Mouse (Mus musculus) stomach, postnatal 0 days (tissue): ENCODE results near the gene Scn5a. TPM values are rescaled to one million over a fixed set of nuclear protein-coding genes. Genes with fewer than 3 reads are reported as not detected.

Experiments used
- ATAC-seq: fragments of 200-750 bp; cut with Nextera tagmentation; 2 replicates; pipeline ENCODE4 v1.8.0; 2017; ENCODE audit not compliant: low FRiP score, low TSS enrichment
- DNase-seq: peaks from one replicate; pipeline ENCODE4 v3.0.0-alpha.2; 2016; ENCODE audit warnings: low spot score
- H3K27ac ChIP-seq: fragments of 300-500 bp; sonication (generic); replicated peaks from 2 replicates; pipeline ENCODE4 v1.5.1; 2014; ENCODE audit warnings: mild to moderate bottlenecking, control low read depth
- H3K27me3 ChIP-seq: fragments of 300-500 bp; sonication (generic); 2 replicates; pipeline ENCODE4 v1.6.1; 2014; ENCODE audit warnings: low read length; ENCODE audit not compliant: control insufficient read depth, insufficient read depth
- H3K36me3 ChIP-seq: fragments of 300-500 bp; sonication (generic); 2 replicates; pipeline ENCODE4 v1.6.1; 2014; ENCODE audit warnings: low read length, mixed read lengths; ENCODE audit not compliant: control insufficient read depth, insufficient read depth
- H3K4me1 ChIP-seq: fragments of 300-500 bp; sonication (generic); replicated peaks from 2 replicates; pipeline ENCODE4 v1.6.1; 2014; ENCODE audit warnings: antibody characterized with exemption; ENCODE audit not compliant: control insufficient read depth, insufficient read depth
- H3K4me2 ChIP-seq: fragments of 300-500 bp; sonication (generic); replicated peaks from 2 replicates; pipeline ENCODE4 v1.6.1; 2014; ENCODE audit warnings: low read depth, mild to moderate bottlenecking, control low read depth, moderate library complexity
- H3K4me3 ChIP-seq: fragments of 300-500 bp; sonication (generic); 2 replicates; pipeline ENCODE4 v1.5.1; 2014; ENCODE audit warnings: low read depth, low read length, control low read depth
- H3K9ac ChIP-seq: fragments of 300-500 bp; sonication (generic); 2 replicates; pipeline ENCODE4 v1.6.1; 2014; ENCODE audit warnings: mild to moderate bottlenecking, low read length, control low read depth, mixed read lengths
- H3K9me3 ChIP-seq: fragments of 300-500 bp; sonication (generic); 2 replicates; pipeline ENCODE4 v1.6.1; 2016; ENCODE audit warnings: low read length; ENCODE audit not compliant: control insufficient read depth
- CTCF ChIP-seq: IDR thresholded peaks from 2 replicates; pipeline ENCODE4 v1.5.1; 2016; ENCODE audit warnings: antibody characterized with exemption, low read depth, mild to moderate bottlenecking, moderate library complexity
- EP300 ChIP-seq: optimal IDR thresholded peaks from 2 replicates; pipeline ENCODE3; 2016; ENCODE audit warnings: antibody characterized with exemption
- WGBS: fragments of 180-500 bp; shearing (Covaris S2); extraction: QIAGEN DNeasy Blood & Tissue Kit; methylation state at CpG from one replicate; pipeline ENCODE4 v1.1.7; 2014; 5-methylcytosine and 5-hydroxymethylcytosine counted together
- polyA plus RNA-seq: library from polyadenylated mRNA; unstranded; fragments of >200 nt; fragmentation: Nextera tagmentation; extraction: Ambion mirVana; gene quantifications from 2 replicates; pipeline ENCODE4 v1.2.1, GENCODE M21; 2015

Scn5a gene
- polyA plus RNA-seq, 1 experiment from 2014 or later: 0.18 TPM

DNA sequence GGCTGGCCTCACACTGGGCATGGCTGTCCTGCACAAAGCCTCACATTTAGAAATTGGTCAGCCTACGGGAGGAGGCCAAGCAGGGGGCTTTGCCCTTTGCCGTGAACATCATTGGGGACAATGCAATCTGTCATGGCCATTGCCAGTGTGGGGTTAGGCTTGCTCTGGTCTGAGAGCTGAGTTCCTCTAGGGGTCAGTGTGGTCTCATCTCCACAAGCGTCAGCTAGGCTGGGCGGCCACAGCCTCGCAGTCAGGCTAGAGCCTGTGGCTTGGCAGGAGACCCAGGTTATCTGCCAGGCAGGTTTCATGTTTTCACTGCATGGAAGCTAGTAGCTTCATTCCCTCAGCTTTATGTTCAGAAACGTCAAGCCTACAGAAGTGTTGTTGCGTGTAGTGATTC, 113.2 kb downstream of the Scn5a start:
- H3K4me1 ChIP-seq: no peaks in the 10 kb centered on the region
- TF ChIP-seq CTCF (peak; percentile 61), EP300 (no peak)
- no peak overlapping the region for H3K4me3 ChIP-seq
- no peaks in the 10 kb centered on the region for H3K9me3 ChIP-seq
- H3K27me3 ChIP-seq: no peaks in the 10 kb centered on the region
- H3K4me2 ChIP-seq: no peak overlapping the region
- 72% methylated on average over 7 of the region's 7 CpGs for WGBS
- ATAC-seq (no peak), DNase-seq (no peak)
- H3K36me3 ChIP-seq: peaks cover 15% of the 10 kb centered on the region
- no peak overlapping the region for H3K27ac ChIP-seq
- H3K9ac ChIP-seq: no peak overlapping the region

DNA sequence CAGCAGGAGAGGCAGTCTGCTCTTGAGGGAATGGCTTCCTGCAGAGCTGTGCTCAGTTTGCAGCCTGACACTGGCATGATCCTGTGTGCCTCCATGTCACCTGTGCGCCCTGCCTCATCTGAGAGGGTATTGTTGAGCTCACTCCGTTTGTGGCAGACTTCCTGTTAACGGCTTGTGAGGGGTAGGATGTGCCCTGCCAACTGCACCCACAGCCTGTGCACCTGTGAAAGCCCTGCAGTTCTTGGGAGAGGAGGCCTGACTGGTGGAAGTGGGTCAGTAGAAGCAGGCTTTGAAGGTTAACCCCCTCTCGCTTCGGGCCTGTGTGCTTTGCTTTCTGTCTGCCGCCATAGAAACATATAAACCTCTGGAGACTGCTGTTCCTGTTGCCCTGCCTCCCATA, 113.8 kb downstream of the Scn5a start:
- Histone ChIP-seq H3K9ac (no peak overlapping the region), H3K27ac (no peak overlapping the region), H3K9me3 (no peaks in the 10 kb centered on the region), H3K4me1 (no peaks in the 10 kb centered on the region), H3K4me2 (no peak overlapping the region), H3K27me3 (no peaks in the 10 kb centered on the region), H3K4me3 (no peak overlapping the region), H3K36me3 (peaks cover 15% of the 10 kb centered on the region)
- DNase-seq (no peak), ATAC-seq (no peak)
- 92% methylated on average over 6 of the region's 6 CpGs for WGBS
- TF ChIP-seq CTCF: no peak
- no peak for TF ChIP-seq EP300

DNA sequence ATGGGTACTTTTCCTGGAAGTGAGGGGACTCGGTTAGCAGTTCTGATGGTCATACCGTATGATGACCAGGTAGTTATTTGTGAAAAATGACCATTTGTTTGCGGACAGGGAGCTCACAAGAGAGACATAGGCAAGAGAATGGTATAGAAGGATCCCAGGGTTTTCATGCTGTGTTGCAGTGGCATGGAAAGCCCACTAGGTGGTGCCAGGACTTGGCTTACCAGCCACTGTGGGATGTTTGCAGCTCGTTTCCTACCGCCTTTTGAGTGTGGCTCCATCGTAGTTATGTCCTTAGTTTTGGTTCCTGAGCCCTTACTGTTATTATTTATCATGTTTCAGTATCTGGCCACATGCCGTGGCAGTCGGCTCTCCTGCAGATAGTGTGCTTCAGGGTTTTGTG, 118.4 kb downstream of the Scn5a start:
- H3K4me3 ChIP-seq: no peak overlapping the region
- no peak overlapping the region for H3K9ac ChIP-seq
- no peaks in the 10 kb centered on the region for H3K27me3 ChIP-seq
- DNase-seq (peak; percentile 62), ATAC-seq (no peak; the same call in 1 of the 2 replicates)
- no peak overlapping the region for H3K27ac ChIP-seq
- H3K36me3 ChIP-seq: peaks cover 18% of the 10 kb centered on the region
- TF ChIP-seq CTCF (peak; percentile 94), EP300 (no peak)
- H3K4me1 ChIP-seq: no peaks in the 10 kb centered on the region
- no peaks in the 10 kb centered on the region for H3K9me3 ChIP-seq
- 41% methylated on average over 8 of the region's 8 CpGs for WGBS
- no peak overlapping the region for H3K4me2 ChIP-seq

DNA sequence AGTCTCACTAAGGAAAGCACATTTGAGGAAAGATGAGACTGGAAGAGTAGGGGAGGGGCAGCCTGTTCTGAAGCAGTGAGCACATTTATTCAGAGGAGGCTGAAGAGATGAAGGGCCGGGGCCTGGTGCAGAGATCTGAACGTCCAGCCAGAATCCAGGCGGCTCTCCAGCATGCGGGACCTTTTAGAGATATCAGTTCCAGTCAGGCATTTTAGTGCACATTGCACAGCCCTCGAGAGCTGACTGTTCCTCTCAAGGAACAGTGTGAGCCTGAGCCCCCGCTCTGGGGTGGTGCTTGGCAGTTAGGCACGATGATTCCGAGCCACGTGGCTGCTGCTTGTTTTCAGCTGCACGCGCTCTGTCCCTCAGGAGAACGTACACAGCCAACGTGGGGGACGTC, 121.7 kb downstream of the Scn5a start:
- Histone ChIP-seq H3K9ac (no peak overlapping the region), H3K9me3 (no peaks in the 10 kb centered on the region), H3K4me1 (no peaks in the 10 kb centered on the region), H3K27me3 (no peaks in the 10 kb centered on the region), H3K27ac (no peak overlapping the region), H3K36me3 (peaks cover 3% of the 10 kb centered on the region), H3K4me2 (no peak overlapping the region), H3K4me3 (no peak overlapping the region)
- no peak for DNase-seq
- 87% methylated on average over 14 of the region's 14 CpGs for WGBS
- TF ChIP-seq EP300 (no peak), CTCF (no peak)
- no peak for ATAC-seq

DNA sequence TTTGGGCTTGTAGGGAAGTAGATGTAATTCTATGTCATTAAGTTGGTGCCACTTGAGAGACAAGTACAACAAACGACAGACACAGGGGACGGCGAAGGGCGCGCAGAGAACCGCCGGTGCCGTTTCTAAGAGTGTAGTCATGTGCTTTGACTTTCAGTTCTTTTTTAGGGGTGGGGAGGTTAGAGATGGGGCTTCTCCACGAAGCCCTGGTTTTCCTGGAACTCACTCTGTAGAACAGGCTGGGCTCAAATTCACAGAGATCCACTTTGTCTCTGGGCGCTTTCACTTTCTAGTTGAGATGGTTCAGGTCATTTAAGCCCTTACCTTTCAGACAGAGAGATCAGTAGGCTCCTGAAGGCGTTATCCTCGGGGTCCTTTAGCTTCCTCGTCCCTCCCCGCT, 122.8 kb downstream of the Scn5a start:
- Histone ChIP-seq H3K4me1 (no peaks in the 10 kb centered on the region), H3K4me2 (no peak overlapping the region), H3K9ac (no peak overlapping the region), H3K4me3 (no peak overlapping the region), H3K36me3 (peaks cover 8% of the 10 kb centered on the region), H3K9me3 (no peaks in the 10 kb centered on the region), H3K27me3 (no peaks in the 10 kb centered on the region), H3K27ac (no peak overlapping the region)
- ATAC-seq: no peak
- DNase-seq: no peak
- 87% methylated on average over 14 of the region's 14 CpGs for WGBS
- TF ChIP-seq EP300: no peak
- TF ChIP-seq CTCF: no peak

DNA sequence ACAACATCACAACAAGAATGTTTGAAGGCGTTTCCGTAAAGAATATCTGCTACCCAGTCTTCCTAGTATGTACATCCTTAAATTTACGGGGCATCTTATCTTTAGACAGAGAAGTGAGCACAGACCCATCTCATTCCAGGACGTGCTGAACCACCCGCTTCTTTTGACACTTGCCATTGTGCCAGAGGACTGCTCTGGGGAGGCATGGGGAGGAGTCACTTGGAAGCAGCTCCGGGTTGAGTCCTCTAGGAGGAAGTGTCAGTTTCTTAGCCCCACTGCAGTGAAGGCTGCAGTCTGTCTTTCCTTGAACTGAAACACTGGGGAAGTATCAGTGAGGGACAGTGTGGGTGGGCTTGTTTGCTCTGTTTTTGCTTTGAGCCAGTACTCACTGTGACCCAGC, 133.1 kb downstream of the Scn5a start:
- Histone ChIP-seq H3K27me3 (no peaks in the 10 kb centered on the region), H3K36me3 (peaks cover 12% of the 10 kb centered on the region; the same call in 1 of the 2 replicates), H3K27ac (peak overlapping the region; percentile 88), H3K9me3 (no peaks in the 10 kb centered on the region), H3K4me1 (0 out of 2 replicates have a peak, but pooled peaks cover 4% of the 10 kb centered on the region), H3K9ac (peak overlapping the region; percentile 81), H3K4me2 (peak overlapping the region; percentile 66), H3K4me3 (peak overlapping the region; percentile 72)
- whole genome bisulfite sequencing: 28% methylated on average over 6 of the region's 6 CpGs
- ATAC-seq (peak; percentile 24; the same call in 1 of the 2 replicates), DNase-seq (peak; percentile 37)
- TF ChIP-seq CTCF (no peak), EP300 (no peak)
